ENCODE assay signal across 8 mouse cellular contexts in genomic region chr1:90335001-90335747, GRCm38 (mm10).
DNase-seq lines count a peak whose midpoint lies in the region; ATAC-seq lines count a peak whose summit lies in the region.

No protein-coding gene starts in this region.

- no peaks in the 10 kb centered on the region for H3K27me3 ChIP-seq in forebrain, embryonic 14.5 days (replicated peaks; ENCODE audit: control insufficient read depth, insufficient read depth, low read length)

- no peak overlapping the region for H3K9ac ChIP-seq in forebrain, embryonic 14.5 days (ENCODE audit: low read length)

- 57% methylated on average over 25 of the region's 25 CpGs for WGBS in forebrain, embryonic 14.5 days

- no peaks in the 10 kb centered on the region for H3K9me3 ChIP-seq in forebrain, embryonic 14.5 days (replicated peaks; ENCODE audit: control insufficient read depth, low read length)

- H3K36me3 ChIP-seq in forebrain, embryonic 14.5 days (ENCODE audit: control insufficient read depth, insufficient read depth, low read length) = no peaks in the 10 kb centered on the region

- DNase-seq in right cerebral cortex, postnatal 10 days (ENCODE audit: low spot score in 2 of 2) = peak; percentile 42 to 43
- DNase-seq in right cerebral cortex, adult 18-20 months = no peak
- peak; percentile 54 for DNase-seq in forebrain, embryonic 14.5 days (ENCODE audit: low spot score)
- peak; percentile 70 for DNase-seq in kidney, adult 18-20 months
- peak; percentile 37 for DNase-seq in lung, postnatal 25 days (ENCODE audit: low spot score)
- peak; percentile 70 for DNase-seq in urinary bladder, postnatal 14 days (ENCODE audit: low spot score)
- no peak for DNase-seq in thymus, adult 18-20 months
- DNase-seq in layer of hippocampus, adult 8-10 months (ENCODE audit: low spot score in 2 of 2) = no peak

- peaks cover 7% of the 10 kb centered on the region; the same call in 1 of the 2 replicates for H3K4me1 ChIP-seq in forebrain, embryonic 14.5 days (ENCODE audit: control insufficient read depth, insufficient read depth, low read length)

- H3K4me3 ChIP-seq in forebrain, embryonic 14.5 days (ENCODE audit: low read depth, low read length) = no peak overlapping the region

- no peak overlapping the region for H3K4me2 ChIP-seq in forebrain, embryonic 14.5 days (ENCODE audit: low read length)

- no peak overlapping the region; the same call in 1 of the 2 replicates for H3K27ac ChIP-seq in forebrain, embryonic 14.5 days (ENCODE audit: low read depth, low read length)

- ATAC-seq in forebrain, embryonic 14.5 days = no peak

Comparison
In these comparisons a context has a peak if more than half of its experiments do, and no peak if none do; other contexts are left out.
1. DNase-seq: peak in right cerebral cortex, postnatal 10 days (2 of 2), forebrain, embryonic 14.5 days (single experiment), kidney, adult 18-20 months (single experiment), lung, postnatal 25 days (single experiment) and urinary bladder, postnatal 14 days (single experiment); none in right cerebral cortex, adult 18-20 months (single experiment), thymus, adult 18-20 months (0 of 2) and layer of hippocampus, adult 8-10 months (0 of 2).